Mouse (Mus musculus): ENCODE data around the gene Ufsp2.
A peak's percentile ranks its signal among the peaks of the same experiment; 100 is the strongest.

The Ufsp2 gene

GRCm38 (mm10) chr8:45975126-45975836 lies at the start of gene Ufsp2, which contains the start of gene 1700029J07Rik:
TSS of gene Ufsp2 (plus strand) at chr8:45975528.
TSS of gene 1700029J07Rik (minus strand) at chr8:45975252.
- peak; percentile 98 for DNase-seq

GRCm38 (mm10) chr8:45934582-45935014 lies 40.7 kb upstream of the Ufsp2 start, which contains the start of gene Ccdc110:
TSS of gene Ccdc110 (plus strand) at chr8:45934619.
- peak; percentile 80 for DNase-seq

- no peak for DNase-seq
These were observed 38.3 kb upstream of the Ufsp2 start for GRCm38 (mm10) chr8:45936986-45937385.

- DNase-seq: no peak
These were observed 29.0 kb upstream of the Ufsp2 start for GRCm38 (mm10) chr8:45946283-45946682.

- no peak for DNase-seq
These were observed 24.7 kb upstream of the Ufsp2 start for GRCm38 (mm10) chr8:45950622-45951021.

GRCm38 (mm10) chr8:45970894-45971293 lies 4.4 kb upstream of the Ufsp2 start:
- no peak for DNase-seq

DNA sequence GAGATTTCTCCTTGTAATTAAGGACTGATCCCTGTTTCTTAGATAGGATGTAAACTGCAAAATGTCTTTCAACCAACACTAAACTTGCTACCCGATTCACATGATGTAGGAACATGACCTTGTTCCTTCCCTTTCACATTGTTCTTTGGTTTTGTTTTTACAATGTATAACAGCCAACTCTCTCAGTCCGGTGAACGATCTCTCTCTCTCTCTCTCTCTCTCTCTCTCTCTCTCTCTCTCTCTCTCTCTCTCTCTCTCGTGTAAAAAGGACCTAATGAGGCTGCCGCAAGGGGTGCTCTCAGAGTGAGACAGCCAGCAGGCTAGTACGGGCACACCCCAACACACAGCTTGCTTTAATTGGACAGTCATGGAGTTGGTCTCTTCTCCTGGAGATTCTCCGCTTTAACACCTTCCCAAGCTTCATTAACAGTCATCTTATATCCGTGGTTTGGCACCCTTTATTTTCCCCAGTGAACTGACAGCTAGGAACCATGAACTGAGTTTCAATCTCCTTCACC lies 1.3 kb upstream of the Ufsp2 start:
- no peak for DNase-seq

GRCm38 (mm10) chr8:45975837-45976468 lies 625 bp downstream of the Ufsp2 start:
- peak; percentile 18 for DNase-seq

GRCm38 (mm10) chr8:45986665-45987064 lies 11.3 kb downstream of the Ufsp2 start:
- no peak for DNase-seq

DNA sequence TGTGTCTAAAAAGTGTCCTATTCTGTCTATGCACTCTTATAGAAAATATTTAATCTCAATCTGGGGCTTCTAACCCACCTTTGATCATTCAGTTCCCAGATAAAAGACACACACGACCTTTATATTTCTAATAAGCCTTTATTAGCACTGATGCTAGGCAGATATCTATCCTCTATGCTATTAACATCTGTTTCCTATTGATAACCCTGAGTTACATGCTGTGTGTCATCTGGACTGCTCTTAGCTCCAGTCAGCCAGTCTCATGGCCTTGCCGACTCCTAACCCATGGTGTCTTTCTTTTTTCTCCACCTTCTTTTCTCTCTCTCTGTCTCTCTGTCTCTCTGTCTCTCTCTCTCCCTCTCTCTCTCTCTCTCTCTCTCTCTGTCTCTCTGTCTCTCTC lies 12.9 kb downstream of the Ufsp2 start:
- no peak for DNase-seq

DNA sequence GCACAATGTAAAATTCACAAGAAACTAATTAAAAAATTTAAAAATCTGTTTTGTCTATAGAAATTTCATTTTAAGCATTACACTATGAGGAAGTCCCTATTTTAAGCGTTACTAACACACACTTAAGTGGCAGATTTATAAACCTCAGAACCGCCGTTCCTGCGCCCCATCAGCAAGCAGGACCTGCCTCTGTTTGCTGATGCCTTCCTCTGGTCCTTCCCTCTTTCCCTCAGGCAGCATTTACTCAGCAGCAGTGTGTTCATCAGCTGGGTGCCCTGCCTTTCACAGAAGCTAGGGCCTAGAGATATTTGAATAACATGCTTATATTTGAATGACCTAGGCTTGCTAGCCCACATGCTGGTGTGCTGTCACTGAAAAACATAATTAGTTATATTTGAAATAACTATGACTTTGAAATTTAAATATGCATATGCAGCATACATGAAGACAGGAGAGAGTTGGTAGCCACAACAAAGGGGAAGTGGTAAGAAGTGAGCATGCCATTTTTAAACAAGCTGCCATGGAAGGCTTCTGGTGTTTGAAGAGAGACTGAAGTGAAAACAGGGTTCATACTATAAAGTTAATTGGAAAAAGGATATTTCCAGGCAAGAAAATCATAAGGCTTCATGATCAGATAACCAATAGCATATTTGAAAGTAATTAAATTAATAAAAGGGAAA lies 15.4 kb downstream of the Ufsp2 start:
- no peak for DNase-seq

DNA sequence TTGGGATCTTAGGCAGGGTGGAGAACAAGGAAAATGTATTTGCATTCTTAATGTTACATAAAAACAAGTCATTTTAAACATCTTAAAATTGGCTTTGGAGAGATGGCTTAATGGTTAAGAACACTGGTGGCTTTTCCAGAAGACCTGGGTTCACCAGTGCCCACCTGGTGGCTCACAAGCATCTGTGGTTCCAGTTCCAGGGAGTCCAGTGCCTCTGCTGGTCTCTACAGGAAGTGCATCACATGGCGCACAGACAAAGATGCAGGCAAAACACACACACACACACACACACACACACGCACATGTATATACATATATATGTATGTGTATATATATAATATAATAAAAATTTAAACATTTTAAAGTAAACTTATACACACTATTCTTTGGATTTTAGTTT lies 18.8 kb downstream of the Ufsp2 start:
- no peak for DNase-seq

GRCm38 (mm10) chr8:45995576-45995975 lies 20.2 kb downstream of the Ufsp2 start:
- DNase-seq: no peak

GRCm38 (mm10) chr8:45998228-45998627 lies 22.9 kb downstream of the Ufsp2 start:
- DNase-seq: peak; percentile 17

GRCm38 (mm10) chr8:45999138-45999783 lies 23.9 kb downstream of the Ufsp2 start, which contains the start of gene Lrp2bp:
TSS of gene Lrp2bp (plus strand) at chr8:45999303.
- no peak for DNase-seq

DNA sequence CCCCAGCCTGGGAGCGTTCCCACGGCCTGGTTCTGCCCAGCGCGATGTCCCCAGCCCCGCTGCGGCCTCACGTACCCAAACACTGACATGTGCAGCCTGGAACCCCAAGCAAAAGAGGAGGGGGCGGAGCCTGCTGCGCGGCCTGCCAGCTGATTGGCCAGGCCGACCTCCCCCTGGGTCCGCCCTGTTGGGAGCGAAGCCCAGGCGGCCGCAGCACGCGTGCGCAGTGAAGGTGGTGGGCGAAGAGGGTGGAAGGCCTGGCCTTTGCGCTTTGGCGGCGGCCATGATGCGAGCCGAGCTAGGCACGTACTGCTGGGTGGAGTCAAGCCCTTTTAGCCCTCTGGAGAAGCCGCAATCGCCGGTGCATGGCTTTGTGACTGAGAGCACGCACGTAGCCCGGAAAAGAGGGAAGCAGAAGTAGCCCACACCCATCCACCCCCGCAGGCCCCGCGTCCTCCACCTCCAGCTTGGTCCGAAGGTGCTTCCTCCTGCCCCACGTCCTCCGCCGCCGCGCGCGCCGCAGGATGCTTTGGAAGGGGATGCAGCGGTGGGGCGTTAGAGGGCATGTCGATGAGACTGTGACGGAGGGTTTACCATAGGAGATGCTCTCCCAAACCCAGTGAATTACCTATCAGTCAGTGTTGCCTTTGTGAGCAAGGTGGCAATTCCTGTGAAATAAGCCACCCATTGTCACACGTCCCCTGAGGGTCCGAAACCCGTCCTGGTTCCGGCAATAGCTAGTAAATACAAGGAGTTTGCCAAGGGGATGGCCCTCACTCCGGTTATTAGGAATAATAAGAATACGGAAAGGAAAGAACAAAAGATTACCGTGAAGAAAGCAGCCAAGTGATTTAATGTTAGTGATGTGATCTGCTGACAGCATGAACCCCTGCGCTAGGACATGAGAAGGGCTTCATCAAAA lies 24.7 kb downstream of the Ufsp2 start:
- DNase-seq: peak; percentile 100

GRCm38 (mm10) chr8:46005596-46005995 lies 30.3 kb downstream of the Ufsp2 start, which contains the start of gene Ankrd37:
TSS of gene Ankrd37 (minus strand) at chr8:46005707.
- no peak for DNase-seq

GRCm38 (mm10) chr8:46007050-46007672 lies 31.8 kb downstream of the Ufsp2 start:
- DNase-seq: no peak

- DNase-seq: no peak
These were observed 35.0 kb downstream of the Ufsp2 start for GRCm38 (mm10) chr8:46010306-46010705.

- peak; percentile 19 for DNase-seq
These were observed 35.7 kb downstream of the Ufsp2 start for GRCm38 (mm10) chr8:46010746-46011680.

Measured in cerebellum, adult 9-11 months (tissue).